Mouse (Mus musculus) brain, embryonic 18.5 days (tissue): ENCODE data around the gene Tmem106c.

Experiments used
- DNase-seq: peaks from one replicate; pipeline ENCODE4 v3.0.0-alpha.2; 2012; ENCODE audit warnings: low read depth, low spot score

Gene Tmem106c

GRCm38 (mm10) chr15:97963989-97964835 lies at the start of gene Tmem106c:
Tmem106c (plus strand) TSS chr15:97964200.
- peak; percentile 81 for DNase-seq

GRCm38 (mm10) chr15:97914331-97914747 lies 49.7 kb upstream of the Tmem106c start:
- no peak for DNase-seq

GRCm38 (mm10) chr15:97917994-97918393 lies 46.0 kb upstream of the Tmem106c start:
- DNase-seq = no peak

- no peak for DNase-seq
These were observed 44.8 kb upstream of the Tmem106c start for GRCm38 (mm10) chr15:97919217-97919616.

GRCm38 (mm10) chr15:97920306-97920705 lies 43.7 kb upstream of the Tmem106c start:
- DNase-seq = no peak

- no peak for DNase-seq
These were observed 42.2 kb upstream of the Tmem106c start for GRCm38 (mm10) chr15:97921796-97922195.

- no peak for DNase-seq
These were observed 41.6 kb upstream of the Tmem106c start for GRCm38 (mm10) chr15:97922421-97922820.

GRCm38 (mm10) chr15:97927018-97927417 lies 37.0 kb upstream of the Tmem106c start:
- no peak for DNase-seq

GRCm38 (mm10) chr15:97927821-97928220 lies 36.2 kb upstream of the Tmem106c start:
- no peak for DNase-seq

- no peak for DNase-seq
These were observed 34.7 kb upstream of the Tmem106c start for GRCm38 (mm10) chr15:97929259-97929824.

GRCm38 (mm10) chr15:97932441-97932840 lies 31.6 kb upstream of the Tmem106c start:
- no peak for DNase-seq

GRCm38 (mm10) chr15:97938580-97938979 lies 25.4 kb upstream of the Tmem106c start:
- DNase-seq = no peak

- no peak for DNase-seq
These were observed 23.9 kb upstream of the Tmem106c start for GRCm38 (mm10) chr15:97940088-97940487.

- no peak for DNase-seq
These were observed 22.7 kb upstream of the Tmem106c start for GRCm38 (mm10) chr15:97941306-97941705.

- no peak for DNase-seq
These were observed 21.5 kb upstream of the Tmem106c start for GRCm38 (mm10) chr15:97942538-97942937.

GRCm38 (mm10) chr15:97943356-97943755 lies 20.6 kb upstream of the Tmem106c start:
- no peak for DNase-seq

GRCm38 (mm10) chr15:97944919-97945574 lies 19.0 kb upstream of the Tmem106c start:
- DNase-seq = no peak

- no peak for DNase-seq
These were observed 18.2 kb upstream of the Tmem106c start for GRCm38 (mm10) chr15:97945656-97946315.

- no peak for DNase-seq
These were observed 15.3 kb upstream of the Tmem106c start for GRCm38 (mm10) chr15:97948720-97949119.

- DNase-seq = no peak
These were observed 14.3 kb upstream of the Tmem106c start for GRCm38 (mm10) chr15:97949706-97950105.

- DNase-seq = no peak
These were observed 13.8 kb upstream of the Tmem106c start for GRCm38 (mm10) chr15:97950240-97950639.
